Mouse (Mus musculus) 416B (cell line): Measurements from ENCODE around the gene Parp9.
"Not testable (repeated sequence)": the region's sequence is repeated elsewhere in the genome, so short reads cannot be mapped to it uniquely, and the experiment has no call there.

ENCODE experiments used
- DNase-seq: peaks from one replicate; pipeline ENCODE4 v3.0.0; 2011; ENCODE audit warnings: low read depth

Gene Parp9

GRCm38 (mm10) chr16:35938211-35939151 lies at the start of gene Parp9, which contains the start of gene Dtx3l:
Parp9 (plus strand) TSS chr16:35938470.
Dtx3l (minus strand) TSS chr16:35939151.
- peak; percentile 78 for DNase-seq

GRCm38 (mm10) chr16:35888910-35889309 lies 49.4 kb upstream of the Parp9 start:
- DNase-seq, result no peak

- DNase-seq, result no peak
Measured at GRCm38 (mm10) chr16:35890645-35891044, 47.6 kb upstream of the Parp9 start.

DNA sequence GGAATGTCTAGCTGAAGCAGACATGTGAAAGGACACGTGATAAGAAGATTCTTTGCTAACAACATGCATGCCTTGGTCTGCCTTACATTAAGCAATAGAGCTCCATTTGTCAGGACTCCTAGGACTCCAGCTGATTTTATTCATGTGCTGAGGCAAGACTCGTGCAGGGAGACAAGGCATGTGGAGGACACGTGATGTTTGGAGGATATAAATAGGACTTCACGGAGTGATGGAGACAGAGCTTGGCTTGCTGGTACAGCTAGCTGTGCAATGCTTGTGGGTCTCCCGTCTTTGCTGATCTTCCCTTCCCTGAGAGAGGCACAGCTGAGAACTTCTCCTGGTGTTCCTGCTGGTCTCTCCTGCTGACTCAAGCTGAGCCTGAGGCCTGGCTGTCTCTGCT lies 46.7 kb upstream of the Parp9 start:
- DNase-seq, result not testable (repeated sequence)

DNA sequence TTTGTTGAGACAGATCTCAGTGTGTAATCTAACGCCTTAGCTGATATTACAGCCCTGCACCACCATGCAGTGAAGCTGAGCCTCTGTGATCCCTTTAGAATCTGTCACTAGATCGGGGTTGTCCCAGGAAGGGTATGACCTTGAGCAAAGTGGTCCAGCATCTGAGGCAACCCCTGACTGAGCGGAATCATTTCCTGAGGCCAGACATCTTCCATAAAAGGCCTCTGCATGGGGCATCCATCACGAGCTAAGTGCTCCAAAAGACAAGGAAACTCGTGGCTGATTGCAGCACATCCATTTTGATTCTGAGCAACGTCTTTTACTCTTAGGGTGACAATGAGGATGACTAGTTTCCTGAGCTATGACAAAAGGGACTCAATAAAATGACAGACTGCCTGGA lies 43.3 kb upstream of the Parp9 start:
- peak; percentile 25 for DNase-seq

DNA sequence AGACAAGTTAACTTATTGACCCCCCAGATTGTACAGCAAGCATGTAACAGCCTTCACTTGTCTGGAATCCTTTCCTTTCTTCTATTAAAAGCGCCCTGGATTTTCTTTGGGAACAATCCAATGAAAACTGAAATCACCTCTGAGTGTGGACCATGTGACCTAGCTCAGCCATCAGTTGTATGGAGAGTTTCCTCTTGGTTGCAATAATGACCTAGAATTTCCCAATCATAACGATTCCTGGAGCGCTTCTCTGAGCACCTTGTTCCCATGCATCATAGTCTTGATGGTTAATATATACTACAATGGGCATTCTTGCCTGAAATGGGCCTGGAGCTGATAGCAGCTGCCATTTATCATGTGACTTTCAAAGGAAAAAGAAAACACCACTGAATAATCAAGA lies 37.7 kb upstream of the Parp9 start:
- no peak for DNase-seq

GRCm38 (mm10) chr16:35903014-35903640 lies 35.1 kb upstream of the Parp9 start:
- DNase-seq, result peak; percentile 68

DNA sequence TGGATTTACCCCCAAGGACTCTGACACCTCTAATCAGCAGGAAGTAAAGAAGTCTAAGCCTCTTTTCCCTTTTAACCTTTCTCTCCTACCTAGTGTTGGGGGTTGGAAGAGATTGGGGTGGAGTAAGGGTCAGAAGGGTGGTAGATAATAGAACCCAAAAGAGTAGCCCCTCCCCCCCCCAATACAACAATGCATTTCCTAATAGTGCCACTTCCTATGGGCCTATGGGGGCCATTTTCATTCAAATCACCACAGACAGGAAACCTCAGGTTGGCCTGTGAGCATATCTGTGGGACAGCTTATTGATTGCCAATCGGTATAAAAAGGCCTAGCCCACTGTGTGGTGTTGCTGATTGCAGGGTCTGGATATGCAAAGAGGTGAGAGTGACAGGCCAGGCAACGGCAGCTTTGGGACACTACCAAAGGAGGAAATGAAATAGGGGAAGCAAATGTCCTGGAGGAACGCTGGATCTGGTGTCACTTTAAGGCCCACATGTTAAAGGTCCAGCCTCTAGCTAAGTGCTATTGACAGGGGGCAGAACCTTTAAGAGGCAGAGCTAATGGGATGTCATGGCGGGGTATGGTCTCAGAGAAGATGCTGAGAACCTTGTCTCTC lies 34.0 kb upstream of the Parp9 start:
- no peak for DNase-seq

- no peak for DNase-seq
Measured at GRCm38 (mm10) chr16:35905355-35905754, 32.9 kb upstream of the Parp9 start.

DNA sequence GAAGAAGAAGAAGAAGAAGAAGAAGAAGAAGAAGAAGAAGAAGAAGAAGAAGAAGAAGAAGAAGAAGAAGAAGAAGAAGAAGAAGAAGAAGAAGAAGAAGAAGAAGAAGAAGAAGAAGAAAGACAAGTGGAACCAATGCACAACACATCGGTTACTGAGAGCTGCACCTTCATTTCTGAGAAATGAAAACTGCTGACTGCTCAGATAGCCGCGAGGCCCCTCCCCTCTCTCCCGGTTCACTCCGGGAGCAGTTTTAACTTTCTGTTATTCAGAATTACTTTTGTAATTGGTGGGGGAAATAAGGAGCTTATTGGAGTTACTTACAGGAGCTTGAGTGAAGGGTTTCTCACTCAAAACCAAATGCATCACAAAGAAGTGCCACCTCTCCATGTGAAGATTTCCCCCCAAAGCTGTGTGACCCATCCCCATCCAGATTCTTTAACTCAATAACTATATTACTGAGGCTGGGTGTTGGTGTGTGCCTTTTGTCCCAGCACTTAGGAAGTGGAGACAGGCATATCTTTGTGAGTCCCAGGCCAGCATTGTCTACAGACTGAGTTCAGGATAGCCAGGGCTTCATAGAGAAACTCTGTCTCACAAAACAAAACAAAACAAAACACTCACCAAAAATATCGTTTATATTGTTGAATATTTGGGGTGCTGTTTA lies 32.3 kb upstream of the Parp9 start:
- no peak for DNase-seq

DNA sequence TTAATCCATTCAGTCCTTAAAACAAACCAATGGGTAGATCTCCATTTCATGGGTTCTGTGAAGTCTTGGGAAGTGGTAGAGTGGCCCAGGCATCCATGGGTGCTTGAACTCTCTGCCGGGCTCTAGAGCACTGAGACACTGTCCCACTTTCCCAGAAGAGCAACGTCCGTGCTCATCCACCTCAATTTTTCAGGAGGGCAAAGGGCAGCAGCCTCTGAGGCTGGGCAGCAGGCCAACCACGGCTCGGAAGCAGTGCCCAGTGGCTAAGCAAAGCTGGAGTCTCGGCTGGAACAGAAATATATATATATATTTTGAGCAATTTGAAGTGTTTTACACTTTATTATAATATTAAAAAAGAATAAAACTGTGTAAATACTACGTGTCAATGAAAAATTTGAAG lies 31.4 kb upstream of the Parp9 start:
- DNase-seq, result no peak

GRCm38 (mm10) chr16:35907432-35908201 lies 30.7 kb upstream of the Parp9 start:
- DNase-seq, result peak; percentile 86

- no peak for DNase-seq
Measured at GRCm38 (mm10) chr16:35911449-35911848, 26.8 kb upstream of the Parp9 start.

DNA sequence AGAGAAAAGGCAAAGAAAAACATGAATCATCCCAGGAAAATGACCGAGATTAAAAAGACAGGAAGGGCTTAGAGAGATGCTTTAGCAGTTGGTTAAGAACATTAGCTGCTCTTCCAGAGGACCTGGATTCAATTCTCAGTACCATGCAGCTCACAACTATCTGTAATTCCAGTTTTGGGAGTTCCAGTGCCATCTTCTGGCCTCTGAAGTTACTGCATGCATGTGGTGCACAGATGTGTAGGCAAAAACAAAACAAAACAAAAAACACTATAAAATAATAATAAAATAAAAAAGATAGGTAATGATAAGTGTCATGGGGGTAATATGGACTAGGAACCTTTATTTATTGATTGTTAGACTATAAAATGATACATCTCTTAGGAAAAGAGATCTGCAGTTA lies 24.7 kb upstream of the Parp9 start:
- peak; percentile 63 for DNase-seq

GRCm38 (mm10) chr16:35914301-35914700 lies 24.0 kb upstream of the Parp9 start:
- DNase-seq, result no peak

- peak; percentile 77 for DNase-seq
Measured at GRCm38 (mm10) chr16:35918721-35919543, 19.3 kb upstream of the Parp9 start.

- DNase-seq, result no peak
Measured at GRCm38 (mm10) chr16:35921676-35922235, 16.5 kb upstream of the Parp9 start.

GRCm38 (mm10) chr16:35922301-35922895 lies 15.9 kb upstream of the Parp9 start:
- no peak for DNase-seq

- DNase-seq, result no peak
Measured at GRCm38 (mm10) chr16:35923546-35924198, 14.6 kb upstream of the Parp9 start.
